Mouse (Mus musculus) central nervous system, embryonic 18 days (tissue): ENCODE results near the gene Dpy19l3. TPM values are rescaled to one million over a fixed set of nuclear protein-coding genes. Genes with fewer than 3 reads are reported as not detected.

ENCODE experiments used
- polyA plus RNA-seq: library from polyadenylated mRNA; depleted of rRNA; stranded (reverse); fragments of >200 nt; gene quantifications from 2 replicates; pipeline ENCODE4 v1.2.3, GENCODE M21; 2012; rRNA removed

Gene Dpy19l3
- polyA plus RNA-seq: 19.6 and 20.1 TPM in 2 replicates

DNA sequence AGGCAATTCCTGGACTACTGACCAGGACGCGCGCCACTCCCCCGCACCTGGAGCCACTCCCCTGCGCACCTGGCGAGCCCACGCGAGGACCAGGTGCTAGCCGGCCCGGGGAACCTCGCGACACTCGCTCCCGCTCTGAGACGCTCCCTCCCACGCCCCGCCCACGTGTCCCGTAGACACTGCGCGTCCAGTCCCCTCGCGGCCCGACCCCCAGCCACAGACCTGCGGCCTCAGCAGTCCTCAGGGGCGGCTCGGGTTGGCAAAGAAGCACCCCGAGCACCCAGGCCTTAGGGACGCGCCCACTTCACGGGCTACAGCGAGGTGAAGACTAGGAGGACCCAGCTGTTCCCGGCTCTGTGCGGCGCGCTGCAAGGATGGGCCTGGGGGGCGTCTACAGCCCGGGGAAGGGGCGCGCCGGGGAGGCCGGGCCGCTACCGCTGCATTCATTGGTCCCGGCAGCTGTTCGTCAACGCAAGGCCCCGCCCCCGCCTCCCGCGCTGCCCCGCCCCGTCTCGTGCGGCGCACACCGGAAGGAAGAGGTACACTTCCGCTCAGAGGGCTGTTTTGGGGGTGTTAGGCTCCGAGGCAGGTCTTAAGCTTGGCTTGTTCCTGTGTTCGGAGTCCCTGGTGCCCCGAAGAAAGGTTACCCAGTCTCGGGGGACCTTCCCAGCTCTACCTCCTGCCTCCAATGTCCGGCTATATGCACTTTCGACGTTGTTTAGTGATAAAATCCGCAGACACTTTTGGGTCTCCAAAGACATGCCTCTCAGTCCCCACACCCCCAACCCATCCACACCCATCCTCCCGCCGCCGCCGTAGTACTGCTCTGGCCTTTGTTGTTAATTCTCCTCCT, at the start of gene Dpy19l3:
Gene Dpy19l3, minus strand, starts transcription at position 422 of the 853 bp plus-strand sequence.

DNA sequence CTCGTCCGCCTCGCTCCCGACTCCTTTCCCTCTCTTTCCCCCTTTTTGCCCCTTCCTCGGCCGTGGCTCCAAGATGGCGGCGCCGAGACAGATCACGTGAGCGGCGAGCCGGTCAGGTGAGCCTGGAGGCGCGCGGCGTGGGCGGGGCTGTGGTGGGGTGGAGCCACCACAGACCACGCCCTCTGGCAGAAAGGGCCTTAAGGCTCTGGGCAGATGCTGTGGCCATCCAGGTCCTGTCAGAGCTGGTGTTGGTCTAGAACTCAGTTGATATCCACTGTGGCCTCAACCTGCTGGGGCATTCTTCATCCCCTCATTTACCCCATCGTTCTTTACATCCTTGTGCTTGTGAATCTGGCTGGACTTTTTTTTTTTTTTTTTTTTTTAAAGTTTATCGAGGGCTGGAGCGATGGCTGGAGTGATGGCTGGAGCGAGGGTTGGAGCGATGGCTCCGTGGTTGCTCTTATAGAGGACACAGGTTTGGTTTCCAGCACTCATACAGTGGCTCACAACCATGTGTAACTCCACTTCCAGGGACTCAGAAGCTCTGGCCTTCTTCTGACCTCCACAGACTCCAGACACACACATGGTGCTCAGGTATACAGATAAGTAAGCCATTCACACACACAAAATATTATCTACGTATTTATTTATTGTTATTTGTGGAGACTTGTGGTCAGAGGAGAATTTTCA, 48.8 kb upstream of the Dpy19l3 start, which contains the start of gene Zfp507:
Gene Zfp507, minus strand, starts transcription at position 98 of the 690 bp plus-strand sequence.

DNA sequence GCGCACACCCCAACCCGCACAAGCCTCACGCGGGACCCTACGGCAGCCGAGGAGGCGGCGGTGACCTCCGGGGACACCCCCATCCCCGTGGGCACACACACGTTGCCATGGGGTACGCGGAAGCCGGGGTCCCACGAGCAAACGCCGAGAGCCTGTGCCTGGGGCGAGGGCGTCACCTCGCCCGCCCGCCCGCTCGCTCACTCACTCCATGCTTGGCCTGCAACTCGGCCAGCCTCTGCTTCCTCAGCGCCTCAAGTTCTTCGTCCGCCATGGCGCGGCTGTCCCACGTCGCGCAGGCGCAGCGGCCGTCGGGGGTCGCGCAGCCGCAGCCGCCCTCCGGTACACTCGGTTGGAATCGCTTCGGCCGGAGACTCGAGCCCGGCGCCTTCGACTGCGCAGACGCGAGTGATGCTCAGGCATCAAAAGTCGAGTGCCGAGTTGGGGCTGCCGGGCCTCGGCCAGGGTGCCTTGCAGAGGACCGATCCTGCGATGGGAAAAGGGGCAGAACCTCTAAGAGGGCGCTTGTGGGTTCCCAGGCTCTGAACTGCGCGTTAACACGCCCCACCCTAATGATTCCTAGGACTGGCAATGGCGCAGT, 107.1 kb downstream of the Dpy19l3 start, which contains the start of gene Pdcd5:
Gene Pdcd5, minus strand, starts transcription at position 421 of the 598 bp plus-strand sequence.

Other genes starting within 250 kb of the Dpy19l3 start
- 0.43 and 0.51 TPM in 2 replicates for gene Tdrd12, start 216.7 kb downstream of the Dpy19l3 start, polyA plus RNA-seq
- 81.9 and 86.2 TPM in 2 replicates for gene Nudt19, start 198.2 kb downstream of the Dpy19l3 start, polyA plus RNA-seq
- gene Rgs9bp, start 168.9 kb downstream of the Dpy19l3 start, polyA plus RNA-seq: 0.41 and 0.47 TPM in 2 replicates
- 33.4 and 34.7 TPM in 2 replicates for gene Ankrd27, start 168.2 kb downstream of the Dpy19l3 start, polyA plus RNA-seq
- 185 and 201 TPM in 2 replicates for gene Pdcd5, start 106.9 kb downstream of the Dpy19l3 start, polyA plus RNA-seq
- gene Zfp507, start 48.5 kb upstream of the Dpy19l3 start, polyA plus RNA-seq: 14.1 and 15.4 TPM in 2 replicates